Mouse (Mus musculus) heart, adult 11 months (tissue): ENCODE results near the gene Prn.
A peak's percentile ranks its signal among the peaks of the same experiment; 100 is the strongest.

Experiments
- DNase-seq: peaks from one replicate; pipeline ENCODE4 v3.0.0; 2022

Prn gene

DNA sequence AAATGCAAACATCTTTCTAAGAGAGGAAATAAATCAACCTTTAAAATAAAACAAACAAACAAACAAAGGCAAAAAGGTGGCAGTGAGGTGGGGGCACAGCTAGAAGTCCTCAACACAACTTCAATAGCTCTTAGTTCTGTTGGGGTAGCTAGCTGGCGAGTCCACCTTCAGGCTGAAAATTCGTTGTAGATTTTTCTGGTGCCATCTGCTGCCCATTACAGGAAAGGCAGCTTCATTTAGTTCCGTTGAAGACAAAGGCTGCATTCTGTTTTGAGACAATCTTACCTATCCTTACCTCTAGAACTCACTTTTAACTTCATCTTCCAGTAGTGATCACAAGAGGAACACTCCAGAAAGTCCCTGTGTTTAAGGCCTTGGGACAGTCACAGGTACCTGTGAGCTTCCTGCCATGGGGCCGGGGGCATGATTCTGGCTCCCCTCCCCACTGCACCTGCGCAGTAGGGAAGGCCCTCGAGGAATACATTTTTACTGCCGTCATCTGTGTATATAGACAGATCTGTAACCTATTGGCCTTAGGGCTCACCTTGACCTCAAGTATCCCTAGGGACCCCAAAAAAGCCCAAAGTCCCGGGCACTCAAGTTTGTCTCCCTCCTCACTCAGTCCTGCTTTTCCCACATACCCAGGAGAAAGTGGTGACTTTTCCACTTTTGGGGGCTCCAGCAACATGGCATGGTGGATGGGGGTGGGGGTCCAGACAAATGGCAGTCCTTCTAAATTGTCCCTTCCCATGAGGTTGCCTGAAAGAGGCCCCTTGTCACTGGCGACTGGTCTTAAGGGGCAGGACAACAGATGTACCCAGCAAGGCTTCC, 40.2 kb downstream of the Prn start:
- peak; percentile 88 for DNase-seq

DNA sequence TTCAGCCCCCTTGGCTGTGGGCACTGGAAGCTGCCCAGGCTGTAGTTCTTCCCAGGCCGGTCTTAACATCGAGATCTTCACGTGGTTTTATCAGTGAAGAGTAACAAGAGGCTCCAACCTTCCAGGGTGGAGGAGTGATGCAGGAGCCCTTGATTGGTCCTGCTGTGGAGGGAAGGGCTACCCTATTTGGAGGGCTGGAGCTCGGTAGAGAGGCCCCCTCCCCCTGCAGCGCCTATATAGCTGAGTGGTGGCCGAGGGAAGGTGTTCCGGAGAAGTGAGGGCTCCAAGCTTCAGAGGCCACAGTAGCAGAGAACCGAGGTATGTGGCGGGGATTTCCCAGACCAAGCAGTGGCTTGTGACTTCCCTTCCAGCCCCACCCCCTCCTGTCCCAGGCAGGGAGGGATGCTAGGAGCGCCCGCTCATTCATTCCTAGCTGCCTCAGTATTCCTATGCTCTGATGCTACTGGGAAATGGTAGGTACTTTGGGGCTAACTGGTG, 40.9 kb downstream of the Prn start, which contains the start of gene Prnd:
Prnd (plus strand) TSS at position 264 of the 498 bp plus-strand sequence.
- peak; percentile 90 for DNase-seq

DNA sequence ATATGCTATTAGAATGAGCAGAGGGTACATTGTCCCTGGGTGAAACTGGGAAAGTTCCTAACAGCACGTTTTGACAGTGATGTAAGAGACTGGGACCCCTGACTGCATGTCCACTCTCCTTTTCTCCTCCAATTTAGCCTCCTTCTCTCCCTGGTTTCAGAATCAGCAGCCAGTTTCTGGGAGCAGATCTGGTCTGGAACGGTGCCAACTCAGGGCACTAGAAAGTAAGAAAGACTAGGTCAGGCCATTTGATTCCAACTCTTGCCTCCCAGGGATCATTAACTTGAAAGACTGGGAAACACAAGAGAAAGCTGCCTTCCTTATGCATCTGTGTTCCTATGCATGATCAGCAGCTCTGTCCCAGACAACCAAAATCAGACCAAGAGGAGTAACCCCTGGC, 42.7 kb downstream of the Prn start:
- peak; percentile 73 for DNase-seq

DNA sequence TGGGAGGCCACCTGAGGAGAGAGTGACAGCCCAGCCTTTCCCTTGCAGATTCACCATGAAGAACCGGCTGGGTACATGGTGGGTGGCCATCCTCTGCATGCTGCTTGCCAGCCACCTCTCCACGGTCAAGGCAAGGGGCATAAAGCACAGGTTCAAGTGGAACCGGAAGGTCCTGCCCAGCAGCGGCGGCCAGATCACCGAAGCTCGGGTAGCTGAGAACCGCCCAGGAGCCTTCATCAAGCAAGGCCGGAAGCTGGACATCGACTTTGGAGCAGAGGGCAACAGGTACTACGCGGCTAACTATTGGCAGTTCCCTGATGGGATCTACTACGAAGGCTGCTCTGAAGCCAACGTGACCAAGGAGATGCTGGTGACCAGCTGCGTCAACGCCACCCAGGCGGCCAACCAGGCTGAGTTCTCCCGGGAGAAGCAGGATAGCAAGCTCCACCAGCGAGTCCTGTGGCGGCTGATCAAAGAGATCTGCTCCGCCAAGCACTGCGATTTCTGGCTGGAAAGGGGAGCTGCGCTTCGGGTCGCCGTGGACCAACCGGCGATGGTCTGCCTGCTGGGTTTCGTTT, 43.3 kb downstream of the Prn start:
- peak; percentile 90 for DNase-seq

DNA sequence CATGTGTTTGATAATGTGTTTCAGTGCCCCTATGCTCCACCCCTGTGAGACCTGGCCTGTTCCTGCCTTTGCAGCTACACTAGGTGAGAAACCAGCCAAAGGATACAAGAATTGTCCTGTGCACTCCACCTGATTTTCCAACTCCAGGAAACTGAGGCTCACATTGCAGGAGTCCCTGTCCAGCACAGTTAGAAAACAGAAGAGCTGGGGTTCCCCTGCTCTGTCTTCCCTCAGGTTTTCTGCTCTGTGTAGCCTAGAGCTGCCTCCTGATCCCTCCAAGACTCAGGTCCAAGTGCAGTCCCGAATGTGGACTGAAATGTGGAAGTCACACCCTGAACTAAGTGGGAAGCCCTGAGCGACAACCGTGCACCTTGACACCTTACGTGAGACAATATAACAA, 44.0 kb downstream of the Prn start:
- DNase-seq, result peak; percentile 77

DNA sequence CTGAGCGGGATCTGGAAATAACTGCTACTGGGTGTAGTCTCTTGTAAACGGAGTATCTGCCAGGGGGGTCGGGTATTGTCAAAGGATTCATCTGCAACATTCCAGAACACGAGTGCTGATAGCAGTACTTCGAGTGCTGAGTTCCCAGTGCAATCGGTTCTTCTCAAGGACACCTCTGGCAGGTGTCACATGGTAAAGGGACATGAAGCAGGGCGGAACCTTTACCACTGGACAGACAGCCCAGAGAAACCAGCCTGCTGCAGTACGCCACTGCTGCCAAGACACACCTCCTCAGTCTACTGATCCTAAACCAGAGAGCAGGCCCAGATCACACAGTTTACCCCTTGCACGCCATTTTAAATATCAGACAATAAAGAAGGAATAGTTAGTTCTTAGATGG, 45.1 kb downstream of the Prn start:
- DNase-seq, result peak; percentile 97

DNA sequence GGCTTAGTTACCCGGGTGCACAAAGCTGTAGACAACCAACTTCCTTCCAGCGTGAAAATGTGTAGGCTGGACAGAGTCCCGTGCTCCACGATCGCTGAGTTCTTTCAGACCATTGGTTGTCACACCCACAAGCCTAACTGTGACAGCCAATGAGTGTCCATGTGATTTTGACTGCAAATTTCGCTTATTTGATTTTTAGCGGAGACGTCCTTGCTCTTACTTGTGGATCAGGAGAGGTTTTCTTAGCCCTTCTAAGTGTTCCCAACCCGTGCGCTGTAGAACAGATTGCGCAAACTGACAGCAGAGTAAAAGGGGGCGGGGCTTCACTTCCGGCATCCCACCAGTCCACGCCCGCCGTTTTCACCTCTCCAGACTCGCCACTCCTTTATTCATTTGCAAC, 45.5 kb downstream of the Prn start:
- peak; percentile 91 for DNase-seq

DNA sequence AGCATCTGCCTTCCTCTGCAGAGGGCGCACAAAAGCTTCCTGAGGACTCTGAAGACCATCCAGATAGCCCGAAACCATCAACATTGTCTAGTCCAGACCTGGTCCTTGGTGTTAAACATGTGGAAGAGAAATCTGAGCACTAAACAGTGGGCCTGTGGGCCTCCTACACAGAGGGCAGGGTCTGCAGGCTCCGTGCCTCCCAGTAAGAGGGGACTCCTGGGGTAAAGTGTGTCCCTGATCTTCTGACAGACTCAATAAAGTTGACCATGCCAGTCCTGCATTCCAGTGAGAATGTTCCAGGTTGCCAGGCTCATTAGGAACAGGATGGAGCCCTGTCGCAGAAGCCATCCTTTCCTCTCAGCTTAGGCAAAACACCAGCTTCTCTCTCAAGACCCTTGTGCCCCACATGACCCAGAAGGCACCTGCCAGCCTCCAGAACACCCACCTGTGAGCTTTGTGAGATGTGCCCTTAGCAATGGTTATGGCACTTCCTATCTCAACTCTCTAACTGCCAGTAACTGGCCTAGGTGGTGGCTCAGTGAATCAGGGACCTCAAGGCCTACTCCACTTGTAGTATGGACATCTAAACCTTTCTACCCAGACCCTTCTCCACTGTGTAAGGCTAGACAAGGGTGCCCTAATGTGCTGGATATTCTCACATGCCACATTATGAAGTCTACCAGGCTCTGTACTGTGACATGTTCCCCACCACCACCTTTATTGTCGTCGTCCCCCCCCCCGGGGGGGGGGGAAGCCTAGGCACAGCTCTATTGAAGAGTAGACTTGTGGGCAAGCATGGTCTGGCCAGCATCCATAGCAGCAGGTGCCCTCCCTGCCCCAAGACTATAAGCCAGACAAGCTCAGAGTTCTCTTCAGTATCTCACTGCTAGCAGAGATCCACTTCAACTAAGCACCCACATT, 46.8 kb downstream of the Prn start:
- peak; percentile 74 for DNase-seq

DNA sequence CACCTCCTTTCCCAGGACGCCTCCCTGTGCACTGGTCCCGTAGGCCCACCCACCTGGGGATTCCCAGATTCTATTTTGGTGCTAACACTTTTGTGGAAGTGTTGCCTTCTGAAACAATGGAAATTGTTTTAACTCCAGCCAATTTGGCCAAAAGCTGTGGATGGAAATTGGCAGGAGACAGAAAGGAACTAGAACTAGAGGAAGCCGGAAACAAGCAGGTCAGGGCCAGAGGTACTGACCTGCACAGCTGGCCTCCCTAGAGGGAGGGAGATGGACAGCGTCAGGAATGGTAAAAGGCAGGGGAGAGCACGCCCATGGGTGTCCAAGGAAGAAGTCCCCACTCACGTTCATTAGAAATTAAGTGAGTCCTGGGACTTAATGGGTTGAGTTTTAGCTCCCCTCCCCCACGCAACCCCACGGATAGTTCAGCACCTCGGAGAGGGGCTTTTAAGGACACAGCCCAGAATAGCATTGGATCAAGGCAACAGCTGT, 48.0 kb downstream of the Prn start:
- peak; percentile 97 for DNase-seq

DNA sequence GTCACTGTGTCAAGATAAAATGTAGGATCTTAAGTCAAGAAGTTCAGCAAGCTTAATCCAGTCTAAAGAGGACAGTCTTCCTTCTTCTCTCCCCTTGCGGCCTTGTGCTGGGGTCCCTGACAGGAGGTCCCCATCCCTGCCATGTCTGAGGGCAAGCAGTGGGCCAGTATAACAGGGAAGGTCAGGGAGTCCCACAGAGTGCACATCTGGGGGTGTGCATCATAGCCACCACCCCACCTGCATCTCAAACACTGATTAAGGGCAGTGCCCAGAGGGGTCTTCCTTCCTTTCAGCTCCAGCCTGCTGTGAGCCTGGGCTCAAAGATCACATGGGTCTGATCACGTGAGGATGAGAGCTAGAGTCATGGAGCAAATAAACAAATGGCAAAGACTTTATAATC, 51.9 kb downstream of the Prn start:
- DNase-seq, result peak; percentile 83

DNA sequence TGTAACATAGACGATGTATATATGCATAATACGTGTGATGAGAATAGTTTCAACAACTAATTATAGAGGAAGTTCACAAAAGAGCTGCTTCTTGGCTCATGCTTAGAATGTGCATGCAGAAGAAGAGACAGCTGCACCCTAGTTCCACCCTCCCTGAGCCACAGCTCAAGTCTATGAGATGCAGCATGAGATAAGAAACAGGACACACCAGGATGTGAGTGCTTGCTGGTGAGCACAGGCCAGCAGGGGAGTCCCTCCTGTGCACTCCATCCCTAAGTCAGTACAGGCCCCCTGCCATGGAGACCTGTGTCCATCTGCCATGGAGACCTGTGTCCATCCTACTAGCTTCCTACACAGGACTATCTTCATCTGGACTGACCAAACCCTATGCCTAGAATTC, 60.8 kb downstream of the Prn start:
- DNase-seq, result peak; percentile 55

DNA sequence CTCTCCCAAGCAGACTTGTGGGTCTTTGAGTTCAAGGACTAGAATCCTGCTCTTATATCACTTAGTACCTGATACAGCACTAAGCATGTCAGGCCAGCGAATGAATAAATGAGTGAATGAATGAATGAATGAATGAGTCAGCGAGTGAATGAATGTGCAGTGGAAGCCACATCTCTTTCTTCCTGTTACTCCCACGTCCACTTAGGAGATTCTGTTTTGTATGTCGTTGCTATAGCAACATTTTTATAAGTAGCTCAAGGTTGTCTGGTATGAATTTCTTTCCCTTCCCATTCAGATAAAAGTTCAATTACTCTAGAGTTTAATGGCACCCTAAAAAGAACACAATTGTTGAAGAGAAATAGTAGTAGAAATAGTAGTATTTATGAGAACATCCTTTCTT, 61.3 kb downstream of the Prn start:
- DNase-seq, result no peak

DNA sequence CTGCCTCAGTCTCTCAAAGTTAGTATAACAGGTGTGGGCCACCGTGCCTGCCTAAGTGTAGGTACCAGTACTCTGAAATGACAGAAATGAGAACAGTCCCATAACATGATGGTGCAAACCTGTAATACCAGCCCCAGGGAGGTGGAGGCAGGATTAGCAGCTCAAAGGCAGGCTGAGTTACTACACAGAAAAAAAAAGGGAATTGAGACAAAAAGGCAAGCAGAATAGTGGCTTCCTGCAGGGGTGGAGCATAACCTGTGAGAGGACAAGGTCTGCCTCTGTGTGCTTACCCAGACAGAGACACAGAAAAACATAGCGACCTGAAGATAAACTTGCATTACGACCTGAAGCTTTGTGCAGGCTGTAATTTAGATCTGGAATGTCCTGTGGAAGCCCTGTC, 66.9 kb downstream of the Prn start:
- DNase-seq, result peak; percentile 71

DNA sequence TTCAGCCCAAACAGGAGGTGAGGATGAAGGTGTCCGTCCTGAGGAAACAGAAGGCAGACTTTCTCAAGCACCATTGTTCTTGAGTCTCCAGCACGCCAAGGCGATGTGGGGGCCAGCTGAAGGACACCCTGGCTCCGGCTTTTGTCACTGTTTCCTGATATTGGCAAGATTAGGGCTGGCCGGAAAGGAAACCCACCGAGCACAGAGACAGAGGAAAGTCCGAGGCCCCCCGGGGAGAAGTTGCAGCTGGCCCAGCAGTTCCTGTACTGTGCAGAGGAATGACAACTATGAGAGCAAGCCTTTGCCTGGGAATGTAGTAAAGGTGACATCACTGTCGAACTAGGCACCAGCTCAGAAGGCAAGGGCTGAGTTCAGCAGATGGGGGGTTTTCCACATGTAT, 71.1 kb downstream of the Prn start:
- DNase-seq, result peak; percentile 98

DNA sequence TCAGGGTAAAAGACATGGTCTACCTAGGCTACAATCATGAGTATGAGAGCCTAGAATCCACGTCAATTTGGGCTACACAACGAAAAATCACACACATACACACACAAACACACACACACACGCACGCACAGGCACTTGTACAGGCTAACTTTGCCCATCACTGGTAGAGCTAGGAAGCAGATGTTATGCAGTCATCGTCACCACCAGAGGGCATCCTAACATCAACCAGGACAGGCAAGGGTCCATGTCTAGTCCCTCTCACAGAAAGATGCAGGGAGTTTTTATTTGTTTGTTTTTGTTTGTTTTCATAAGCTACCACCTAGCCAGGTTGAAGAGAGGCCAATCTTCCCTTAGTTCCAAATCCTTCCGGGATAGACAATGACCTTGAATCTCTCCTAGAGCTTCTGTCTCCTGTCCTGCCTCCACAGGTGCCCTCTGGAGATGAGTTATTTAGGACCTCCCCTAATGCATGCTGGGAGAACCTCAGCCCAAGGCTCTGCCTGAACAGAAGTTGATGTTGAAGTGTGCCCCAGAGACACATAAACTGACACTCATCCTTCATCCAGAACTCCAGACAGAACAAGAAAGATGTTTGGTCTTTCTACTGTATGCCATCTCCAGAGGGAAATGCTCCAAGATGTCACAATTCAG, 72.9 kb downstream of the Prn start:
- peak; percentile 90 for DNase-seq

DNA sequence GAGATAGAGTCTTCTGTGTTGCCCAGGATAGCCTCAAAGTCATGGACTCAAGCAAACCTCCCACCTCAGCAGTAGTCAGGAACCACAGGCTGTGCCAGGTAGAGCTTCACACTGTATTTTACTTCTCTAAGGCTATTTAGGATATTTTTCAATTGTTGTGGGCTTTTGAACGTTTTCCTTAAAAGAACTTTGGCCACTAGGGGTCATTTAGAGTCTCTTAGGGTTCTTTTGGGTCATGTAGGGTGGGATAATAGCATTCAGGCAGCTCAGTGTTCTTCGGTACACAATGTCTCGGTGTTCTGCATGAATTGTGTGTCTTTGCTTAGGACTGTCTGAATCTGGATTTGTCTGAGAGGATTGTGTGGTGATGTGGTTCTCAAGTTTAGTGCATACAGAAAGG, 78.2 kb downstream of the Prn start:
- DNase-seq, result peak; percentile 72

DNA sequence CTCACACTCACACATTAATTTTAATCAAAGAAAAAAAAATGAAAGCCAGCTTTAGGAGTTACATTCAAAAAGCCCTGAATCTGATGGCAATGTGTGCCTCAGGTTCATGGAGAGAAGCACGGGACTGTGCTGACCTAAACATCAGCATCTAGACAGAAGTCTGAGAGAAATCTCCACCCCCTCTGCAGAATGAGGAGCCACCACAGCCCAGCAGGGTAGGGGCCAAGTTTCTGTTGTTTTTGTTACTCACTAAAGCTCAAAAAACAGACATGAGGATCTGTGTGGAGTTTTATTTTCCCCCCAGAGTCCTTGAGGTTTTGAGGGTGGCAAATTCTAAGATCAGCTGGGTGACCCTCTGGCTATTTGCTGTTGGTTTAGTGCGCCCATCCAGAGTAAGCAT, 78.8 kb downstream of the Prn start:
- peak; percentile 33 for DNase-seq

DNA sequence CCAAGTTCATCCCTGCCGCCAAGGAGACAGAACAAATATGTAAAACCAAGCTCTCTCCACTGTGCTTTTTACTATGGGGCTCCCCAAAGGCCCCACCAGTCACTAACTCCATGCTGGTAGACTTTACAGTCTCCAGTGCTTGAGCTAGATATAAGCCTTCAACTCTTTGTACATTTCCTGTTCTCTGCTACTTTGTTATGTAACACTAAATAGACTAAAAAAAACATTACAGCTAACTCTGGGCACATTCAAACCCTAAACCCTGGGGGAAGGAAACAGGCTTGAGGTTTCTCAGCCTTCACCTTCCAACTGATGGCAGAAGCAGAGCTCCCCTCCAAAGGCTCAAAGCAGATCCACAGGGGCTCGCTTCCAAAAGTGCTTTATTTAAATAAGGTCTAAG, 82.7 kb downstream of the Prn start:
- DNase-seq, result peak; percentile 86

DNA sequence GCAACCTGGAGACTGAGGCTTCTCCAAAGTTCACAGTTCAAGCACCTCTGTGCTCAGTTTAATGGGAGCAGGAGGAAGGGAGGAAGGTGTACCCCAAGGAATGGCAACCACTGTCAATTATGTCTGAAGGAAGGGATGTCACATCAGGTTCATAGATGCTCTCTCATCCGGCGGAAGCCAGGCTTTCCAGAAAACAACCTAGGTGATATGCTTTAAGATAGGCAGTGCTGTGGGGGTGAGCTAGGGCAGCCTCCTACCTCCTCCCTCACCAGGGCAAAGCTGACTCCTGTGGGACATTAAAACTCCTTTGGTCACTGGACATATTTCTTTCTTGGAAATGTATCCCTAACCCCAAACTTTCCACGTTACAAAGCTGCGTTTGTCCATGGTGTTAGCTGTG, 83.4 kb downstream of the Prn start:
- peak; percentile 84 for DNase-seq

DNA sequence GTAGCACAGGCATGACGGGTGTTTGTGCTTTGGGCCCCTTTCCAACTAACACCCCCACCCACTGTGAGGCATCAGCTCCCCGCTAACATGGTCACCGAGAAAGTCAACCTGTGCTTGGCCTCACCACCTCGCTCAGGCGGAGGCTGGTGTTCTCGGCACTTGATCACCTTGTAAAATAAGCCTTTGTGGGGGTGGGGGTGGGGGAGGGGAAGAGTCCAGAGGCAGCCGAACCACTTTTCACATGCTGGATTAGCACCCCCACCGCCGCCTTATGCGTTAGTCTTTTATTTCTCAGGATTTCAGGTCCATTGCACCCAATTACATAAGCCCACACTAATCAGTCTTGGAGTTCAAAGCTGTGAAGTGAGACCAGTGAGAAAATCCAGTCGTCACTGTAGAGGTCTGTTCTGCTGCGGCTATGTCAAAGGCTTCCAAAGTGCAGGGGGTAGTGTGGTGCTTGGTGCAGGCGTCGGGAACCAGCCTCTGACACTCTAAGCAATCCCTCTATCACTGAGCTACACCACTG, 83.9 kb downstream of the Prn start:
- DNase-seq, result peak; percentile 81

DNA sequence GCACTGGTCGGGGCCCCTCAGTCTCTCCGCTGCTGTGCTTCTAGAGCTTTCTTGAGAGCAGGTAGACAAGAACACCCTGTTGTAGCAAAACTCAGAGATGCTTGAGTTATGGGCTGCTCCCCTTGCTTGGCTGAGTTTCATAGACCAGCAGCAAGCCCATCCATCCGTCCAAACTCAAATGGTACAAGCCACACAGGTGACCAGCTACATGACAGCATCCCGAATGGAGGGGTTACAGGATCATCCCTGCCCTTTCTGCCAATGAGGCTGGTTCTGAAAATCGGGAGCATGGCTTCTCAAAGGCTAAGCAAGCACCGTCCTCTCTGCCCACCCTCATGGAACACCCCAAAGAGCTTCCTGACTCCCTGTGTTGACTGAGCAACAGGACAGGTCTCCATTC, 85.2 kb downstream of the Prn start:
- DNase-seq, result peak; percentile 91

DNA sequence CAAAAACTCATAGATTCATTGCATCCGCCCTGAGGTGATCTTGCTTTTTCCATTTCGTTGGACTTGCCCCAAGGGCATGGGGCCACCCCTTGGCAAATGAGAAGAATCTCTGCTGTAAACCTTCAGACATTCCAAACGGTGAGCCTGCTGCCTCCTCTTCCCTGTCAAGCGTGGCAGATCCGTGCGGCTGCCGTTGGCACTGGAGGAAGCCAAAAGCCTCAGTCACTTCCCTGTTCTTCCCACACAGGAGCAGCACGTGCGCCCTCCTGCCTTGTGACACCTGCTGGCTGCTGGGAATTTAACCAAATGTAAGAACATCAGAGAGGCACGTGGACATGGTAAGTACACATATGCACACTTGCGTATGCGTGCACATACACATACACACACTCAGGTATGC, 86.0 kb downstream of the Prn start:
- peak; percentile 75 for DNase-seq
